Mouse (Mus musculus) megakaryocyte, embryonic 14.5 days (primary cell): ENCODE data around the gene Diras2. TPM values are rescaled to one million over a fixed set of nuclear protein-coding genes. Genes with fewer than 3 reads are reported as not detected.

Source experiments
- H3K27me3 ChIP-seq: replicated peaks from 2 replicates; pipeline ENCODE3; 2012; ENCODE audit warnings: inconsistent platforms
- H3K36me3 ChIP-seq: replicated peaks from 2 replicates; pipeline ENCODE3; 2012; ENCODE audit warnings: low read length, inconsistent platforms, mixed read lengths
- H3K4me1 ChIP-seq: 2 replicates; pipeline ENCODE4 v1.6.1; 2012; ENCODE audit warnings: inconsistent platforms
- H3K4me3 ChIP-seq: replicated peaks from 2 replicates; pipeline ENCODE3; 2012; ENCODE audit warnings: moderate library complexity, mild to moderate bottlenecking, inconsistent platforms
- H3K9me3 ChIP-seq: 2 replicates; pipeline ENCODE4 v1.6.1; 2012; ENCODE audit warnings: inconsistent platforms
- FLI1 ChIP-seq: IDR thresholded peaks from 2 replicates; pipeline ENCODE4 v1.6.1; 2012; ENCODE audit warnings: low read length, inconsistent platforms, mixed read lengths
- GATA1 ChIP-seq: IDR thresholded peaks from 3 replicates; pipeline ENCODE4 v1.6.1; 2012; ENCODE audit warnings: mixed read lengths, low read length, inconsistent platforms, borderline replicate concordance
- polyA plus RNA-seq: library from polyadenylated mRNA; stranded (reverse); fragments of >175 nt; gene quantifications from 2 replicates; pipeline ENCODE4 v1.2.3, GENCODE M21; 2012; ENCODE audit warnings: low replicate concordance; ENCODE audit not compliant: insufficient read depth

Diras2 gene
- 1.3 TPM in 1 of 2 replicates, not detected in the other for polyA plus RNA-seq

DNA sequence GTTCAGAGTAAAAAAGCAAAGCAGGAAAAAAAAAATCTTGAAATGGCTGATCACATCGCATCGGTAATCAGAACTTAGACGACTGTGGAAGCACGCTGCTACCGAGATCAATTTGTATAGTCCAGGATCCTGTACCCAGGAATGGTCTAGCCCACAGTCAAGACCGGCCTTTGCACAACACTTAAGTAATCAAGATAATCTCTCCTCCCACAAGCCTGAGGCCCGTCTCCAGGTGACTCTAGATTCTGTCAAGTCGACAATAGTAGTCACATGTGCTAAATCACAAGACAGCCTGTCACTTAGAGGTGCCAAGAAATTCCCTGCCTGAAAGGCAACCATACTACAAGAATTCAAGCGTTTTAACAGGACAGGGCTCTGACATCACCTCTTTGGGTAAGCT, at the start of gene Diras2:
TSS of gene Diras2 (minus strand) at position 159 of the 400 bp plus-strand sequence.
- Histone ChIP-seq H3K4me3 (peak within 1 kb of the TSS; percentile 95), H3K36me3 (peaks cover 10% of the 10 kb centered on the region), H3K9me3 (peaks cover 10% of the 10 kb centered on the region), H3K4me1 (peaks cover 58% of the 10 kb centered on the region), H3K27me3 (peaks cover 33% of the 10 kb centered on the region)
- TF ChIP-seq GATA1 = no peak
- TF ChIP-seq FLI1 = no peak

DNA sequence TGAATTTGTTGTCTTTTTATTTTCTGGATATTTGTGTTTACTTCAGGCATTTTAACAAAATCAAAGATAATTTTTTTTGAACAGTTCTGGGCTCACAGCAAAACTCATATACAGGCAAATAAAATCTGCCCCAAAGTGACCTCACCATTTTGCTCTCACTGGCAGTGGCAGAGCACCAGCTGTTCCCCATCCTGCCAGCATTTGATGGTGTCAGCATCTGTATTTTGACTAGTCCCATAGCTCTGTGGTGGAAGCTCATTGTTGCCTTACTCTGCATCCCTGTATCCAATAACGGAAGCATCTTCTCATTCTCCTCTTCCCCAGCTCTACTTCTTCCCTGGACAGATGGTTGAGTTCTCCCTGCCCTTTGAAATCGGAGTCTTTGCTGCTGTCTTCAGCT, 47.7 kb upstream of the Diras2 start:
- peaks cover 92% of the 10 kb centered on the region for H3K4me1 ChIP-seq
- peaks cover 8% of the 10 kb centered on the region for H3K36me3 ChIP-seq
- H3K27me3 ChIP-seq = no peaks in the 10 kb centered on the region
- peaks cover 7% of the 10 kb centered on the region; the same call in 1 of the 2 replicates for H3K9me3 ChIP-seq
- TF ChIP-seq GATA1 (no peak), FLI1 (no peak)
- peak overlapping the region; percentile 55 for H3K4me3 ChIP-seq

DNA sequence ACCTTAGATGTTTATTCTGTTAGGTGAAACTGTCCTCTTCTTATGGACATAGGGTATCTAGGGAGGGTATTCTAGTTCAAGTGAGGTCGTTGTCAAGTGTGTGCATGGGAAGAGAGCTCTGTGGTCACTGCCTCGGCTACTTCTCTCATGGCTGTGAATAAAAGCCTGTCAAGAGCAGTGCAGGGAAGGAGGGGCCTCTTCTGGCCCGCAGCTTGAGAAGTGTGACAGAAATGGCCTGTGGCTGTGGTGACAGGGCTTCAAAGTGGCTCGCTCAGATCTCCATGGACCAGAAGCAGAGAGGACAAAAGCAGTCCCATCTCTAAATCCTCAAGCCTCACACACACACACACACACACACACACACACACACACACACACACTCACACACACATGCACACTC, 46.9 kb upstream of the Diras2 start:
- Histone ChIP-seq H3K27me3 (no peaks in the 10 kb centered on the region), H3K36me3 (peaks cover 13% of the 10 kb centered on the region), H3K4me1 (peaks cover 99% of the 10 kb centered on the region), H3K9me3 (peaks cover 7% of the 10 kb centered on the region; the same call in 1 of the 2 replicates), H3K4me3 (peak overlapping the region; percentile 89)
- no peak for TF ChIP-seq GATA1
- TF ChIP-seq FLI1 = no peak

DNA sequence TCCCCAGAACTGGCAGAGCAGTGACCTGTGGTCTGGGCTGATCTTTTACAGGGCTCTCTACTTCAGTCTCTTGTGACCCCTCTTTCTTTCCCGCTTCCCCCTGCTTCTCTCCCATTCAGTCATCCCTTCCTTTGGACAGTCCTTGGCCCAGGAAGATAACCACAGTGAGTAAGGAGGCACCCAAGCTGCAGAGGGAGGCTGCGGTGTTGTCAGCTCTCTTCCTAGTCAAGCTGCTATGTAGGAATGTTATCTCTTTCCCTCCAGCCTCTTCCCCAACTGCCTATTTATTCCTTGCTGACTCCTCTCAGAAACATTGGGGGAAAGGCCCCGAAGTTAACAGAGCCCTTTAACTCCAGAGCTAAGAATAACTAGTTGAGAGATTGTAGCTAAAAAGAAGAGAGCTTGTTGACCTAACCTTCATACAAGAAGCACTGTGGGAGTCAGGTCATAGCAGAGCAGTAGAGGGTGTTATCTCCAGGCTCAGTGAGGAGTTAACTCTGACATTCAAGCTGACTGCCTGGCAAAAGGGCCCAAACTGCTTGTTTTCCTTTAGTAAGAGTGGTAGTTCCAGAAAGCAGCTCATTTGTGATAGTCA, 46.3 kb upstream of the Diras2 start:
- Histone ChIP-seq H3K9me3 (peaks cover 7% of the 10 kb centered on the region; the same call in 1 of the 2 replicates), H3K4me1 (peaks cover 99% of the 10 kb centered on the region), H3K27me3 (no peaks in the 10 kb centered on the region), H3K36me3 (peaks cover 15% of the 10 kb centered on the region), H3K4me3 (peak overlapping the region; percentile 89)
- TF ChIP-seq GATA1 (peak; percentile 95), FLI1 (no peak)

DNA sequence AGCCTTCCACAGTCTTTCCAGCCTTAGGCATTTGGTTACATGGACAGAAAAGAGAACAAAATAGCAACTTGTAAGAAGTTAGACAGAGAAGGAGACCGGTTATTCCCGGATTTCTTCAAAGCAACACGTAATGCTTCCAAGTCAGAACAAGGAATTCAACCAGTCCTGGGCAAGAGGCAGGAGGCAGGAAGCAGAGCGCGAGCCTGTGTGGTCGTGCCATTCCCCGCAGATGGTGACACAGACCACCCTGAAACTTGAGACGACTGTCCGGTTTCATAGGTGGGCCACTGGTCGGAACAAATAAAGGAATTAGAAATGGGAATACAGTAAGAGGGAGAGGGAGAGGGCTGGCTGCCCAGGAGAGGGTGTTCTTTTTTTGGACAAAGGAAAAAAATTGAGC, 45.8 kb upstream of the Diras2 start:
- H3K4me3 ChIP-seq = peak overlapping the region; percentile 89
- TF ChIP-seq FLI1 (no peak), GATA1 (no peak)
- H3K36me3 ChIP-seq = peaks cover 15% of the 10 kb centered on the region
- peaks cover 99% of the 10 kb centered on the region for H3K4me1 ChIP-seq
- H3K27me3 ChIP-seq = no peaks in the 10 kb centered on the region
- H3K9me3 ChIP-seq = peaks cover 7% of the 10 kb centered on the region; the same call in 1 of the 2 replicates

DNA sequence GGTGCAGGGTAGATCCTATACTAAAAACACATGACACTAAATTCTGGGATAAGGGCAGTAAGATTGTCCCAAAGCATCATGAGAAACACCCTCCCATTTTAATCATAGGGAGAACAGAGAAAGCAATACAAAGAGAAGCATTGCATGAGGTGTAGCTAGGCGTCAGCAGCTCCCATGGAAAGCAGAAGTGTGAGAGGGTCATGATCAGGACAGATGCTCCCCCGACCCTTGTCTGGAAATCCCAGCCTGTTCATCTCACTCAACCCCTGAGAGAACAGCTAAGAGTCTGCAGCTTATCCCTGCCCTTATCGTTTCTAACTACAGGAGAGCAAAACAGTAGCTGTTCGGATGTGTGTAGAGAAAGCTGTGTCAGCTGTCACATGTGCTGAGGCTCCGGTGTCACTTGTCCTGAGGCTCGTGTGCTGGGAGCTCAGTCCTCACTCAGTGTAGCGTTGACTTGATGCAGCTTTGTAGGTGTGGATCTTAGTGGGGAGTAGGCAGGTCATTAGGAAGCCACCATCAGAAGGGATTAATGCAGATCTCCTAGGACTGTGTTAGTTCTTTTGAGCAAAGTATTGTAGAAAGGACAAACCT, 45.0 kb upstream of the Diras2 start:
- Histone ChIP-seq H3K9me3 (peaks cover 4% of the 10 kb centered on the region; the same call in 1 of the 2 replicates), H3K36me3 (peaks cover 10% of the 10 kb centered on the region), H3K27me3 (no peaks in the 10 kb centered on the region), H3K4me3 (peak overlapping the region; percentile 89), H3K4me1 (peaks cover 99% of the 10 kb centered on the region)
- TF ChIP-seq FLI1 = no peak
- TF ChIP-seq GATA1 = no peak

DNA sequence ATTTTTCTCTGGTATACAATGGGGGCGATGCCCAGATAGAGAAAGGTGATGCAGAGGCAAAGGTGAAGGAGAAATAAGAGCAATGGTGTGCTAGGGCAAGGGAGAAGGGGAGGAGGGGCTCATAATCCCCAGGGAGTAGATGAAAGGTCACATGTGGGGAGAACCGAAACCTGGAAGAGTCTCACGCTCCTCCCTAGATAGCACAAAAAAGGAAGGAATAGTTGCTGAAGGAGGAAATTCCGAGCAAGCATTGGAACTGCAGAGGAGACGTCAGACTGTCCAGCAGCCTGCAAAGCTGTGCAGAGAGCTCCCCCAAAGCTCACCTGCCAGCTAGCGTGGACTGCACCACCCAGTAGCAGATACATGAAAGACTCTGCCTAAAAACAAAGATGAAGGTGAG, 44.4 kb upstream of the Diras2 start:
- TF ChIP-seq GATA1 = no peak

DNA sequence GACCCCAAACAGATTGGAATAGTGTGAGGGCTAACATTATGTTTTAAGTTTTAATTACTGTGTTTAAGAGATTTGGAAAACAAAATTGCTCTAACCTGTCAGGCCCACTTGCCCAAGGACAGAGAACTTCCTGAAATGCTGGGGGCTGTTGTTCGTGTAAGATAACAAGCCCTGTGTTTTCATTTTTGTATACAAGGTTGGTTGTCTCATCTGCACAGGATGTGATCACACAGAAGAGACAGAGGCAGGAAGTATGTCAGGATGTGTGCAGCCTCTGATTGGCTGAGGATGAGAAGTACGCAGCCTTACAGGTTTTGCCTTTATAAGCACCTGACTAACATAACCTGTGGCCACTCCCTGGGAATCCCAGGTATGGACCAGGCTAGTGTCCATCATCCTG, 43.2 kb upstream of the Diras2 start:
- peaks cover 97% of the 10 kb centered on the region for H3K4me1 ChIP-seq
- no peaks in the 10 kb centered on the region for H3K9me3 ChIP-seq

More for the DNA sequence above, 44.4 kb upstream of the Diras2 start:
- H3K27me3 ChIP-seq = no peaks in the 10 kb centered on the region
- H3K36me3 ChIP-seq = peaks cover 10% of the 10 kb centered on the region
- H3K4me1 ChIP-seq = peaks cover 97% of the 10 kb centered on the region
- no peaks in the 10 kb centered on the region for H3K9me3 ChIP-seq
- H3K4me3 ChIP-seq = peak overlapping the region; percentile 75

DNA sequence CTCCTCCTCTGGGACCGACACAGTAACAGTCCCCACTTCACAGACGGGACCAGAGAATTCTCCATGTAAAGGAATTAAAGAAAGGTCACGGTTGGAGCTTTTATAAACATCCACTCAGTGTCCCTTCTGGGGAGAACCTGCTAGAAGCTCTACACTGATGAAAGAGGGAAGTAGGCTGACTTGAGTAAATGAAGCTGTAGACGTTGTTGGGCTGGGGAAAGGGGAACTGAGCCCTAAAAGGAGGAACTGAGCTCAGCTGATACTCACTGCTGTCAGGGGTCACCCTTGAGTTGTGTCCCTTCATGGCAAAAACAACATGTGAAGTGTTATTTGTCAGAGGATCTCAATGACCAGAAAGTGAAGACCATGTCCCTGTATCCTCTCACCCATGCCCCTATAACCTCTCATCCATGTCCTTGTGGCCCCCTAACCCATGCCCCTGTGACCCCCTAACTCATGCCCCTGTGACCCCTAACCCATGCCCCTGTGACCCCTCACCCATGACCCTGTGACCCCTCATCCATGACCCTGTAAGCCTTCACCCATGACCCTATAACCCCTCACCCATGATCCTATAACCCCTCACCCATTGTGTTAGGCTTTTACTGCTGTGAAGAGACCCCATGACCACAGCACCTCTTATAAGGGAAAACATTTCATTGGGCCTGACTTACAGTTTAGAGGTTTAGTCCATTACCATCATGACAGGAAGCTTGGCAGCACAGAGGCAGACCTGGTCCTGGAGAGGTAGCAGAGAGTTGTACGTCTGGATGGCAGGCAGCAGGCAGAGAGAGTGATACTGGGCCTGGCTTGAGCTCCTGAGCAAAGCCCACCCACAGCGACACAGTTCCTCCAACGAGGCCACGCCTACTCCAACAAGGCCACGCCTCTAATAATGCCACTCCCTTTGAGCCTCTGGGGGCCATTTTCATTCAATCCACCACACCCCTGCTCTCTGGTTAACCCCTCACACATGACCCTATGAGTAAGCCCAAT, 41.7 kb upstream of the Diras2 start:
- H3K36me3 ChIP-seq = peaks cover 21% of the 10 kb centered on the region
- no peaks in the 10 kb centered on the region for H3K27me3 ChIP-seq
- TF ChIP-seq FLI1 (no peak), GATA1 (no peak)
- peaks cover 97% of the 10 kb centered on the region for H3K4me1 ChIP-seq
- H3K9me3 ChIP-seq = no peaks in the 10 kb centered on the region
- peak overlapping the region; percentile 81 for H3K4me3 ChIP-seq

More for the DNA sequence above, 43.2 kb upstream of the Diras2 start:
- peak overlapping the region; percentile 39 for H3K4me3 ChIP-seq
- TF ChIP-seq FLI1 (0 out of 2 replicates have a peak, but pooled peaks have one; percentile 22), GATA1 (no peak; the same call in 2 of the 3 replicates)
- no peaks in the 10 kb centered on the region for H3K27me3 ChIP-seq
- peaks cover 20% of the 10 kb centered on the region for H3K36me3 ChIP-seq
